Mouse (Mus musculus) hindbrain, embryonic 10.5 days (tissue): Measurements from ENCODE around the gene Thap4. TPM values are rescaled to one million over a fixed set of nuclear protein-coding genes. Genes with fewer than 3 reads are reported as not detected.

Experiments
- DNase-seq: peaks from one replicate; pipeline ENCODE4 v3.0.0-alpha.2; 2017; ENCODE audit warnings: low spot score
- H3K27ac ChIP-seq: fragments of 300-500 bp; sonication (generic); 2 replicates; pipeline ENCODE4 v1.5.1; 2016; ENCODE audit warnings: mild to moderate bottlenecking, moderate library complexity
- H3K27me3 ChIP-seq: fragments of 300-500 bp; sonication (generic); 2 replicates; pipeline ENCODE4 v1.6.1; 2016; ENCODE audit warnings: mild to moderate bottlenecking; ENCODE audit not compliant: poor library complexity, insufficient read depth, severe bottlenecking
- H3K36me3 ChIP-seq: fragments of 300-500 bp; sonication (generic); 2 replicates; pipeline ENCODE4 v1.6.1; 2016; ENCODE audit warnings: mild to moderate bottlenecking, moderate library complexity
- H3K4me1 ChIP-seq: fragments of 300-500 bp; sonication (generic); replicated peaks from 2 replicates; pipeline ENCODE4 v1.6.1; 2016; ENCODE audit warnings: mild to moderate bottlenecking
- H3K4me3 ChIP-seq: fragments of 300-500 bp; sonication (generic); 2 replicates; pipeline ENCODE4 v1.5.1; 2016; ENCODE audit warnings: mild to moderate bottlenecking, moderate library complexity
- H3K9me3 ChIP-seq: fragments of 300-500 bp; sonication (generic); 2 replicates; pipeline ENCODE4 v1.6.1; 2016; ENCODE audit warnings: mild to moderate bottlenecking, moderate library complexity
- WGBS: fragments of 180-500 bp; shearing (Covaris S2); methylation state at CpG from one replicate; pipeline ENCODE4 v1.1.7; 2016; 5-methylcytosine and 5-hydroxymethylcytosine counted together
- polyA plus RNA-seq: library from polyadenylated mRNA; unstranded; fragments of >200 nt; fragmentation: Nextera tagmentation; extraction: Ambion mirVana; gene quantifications from 2 replicates; pipeline ENCODE4 v1.2.1, GENCODE M21; 2016

Thap4 gene
- polyA plus RNA-seq, result 40.7 and 48.8 TPM in 2 replicates

DNA sequence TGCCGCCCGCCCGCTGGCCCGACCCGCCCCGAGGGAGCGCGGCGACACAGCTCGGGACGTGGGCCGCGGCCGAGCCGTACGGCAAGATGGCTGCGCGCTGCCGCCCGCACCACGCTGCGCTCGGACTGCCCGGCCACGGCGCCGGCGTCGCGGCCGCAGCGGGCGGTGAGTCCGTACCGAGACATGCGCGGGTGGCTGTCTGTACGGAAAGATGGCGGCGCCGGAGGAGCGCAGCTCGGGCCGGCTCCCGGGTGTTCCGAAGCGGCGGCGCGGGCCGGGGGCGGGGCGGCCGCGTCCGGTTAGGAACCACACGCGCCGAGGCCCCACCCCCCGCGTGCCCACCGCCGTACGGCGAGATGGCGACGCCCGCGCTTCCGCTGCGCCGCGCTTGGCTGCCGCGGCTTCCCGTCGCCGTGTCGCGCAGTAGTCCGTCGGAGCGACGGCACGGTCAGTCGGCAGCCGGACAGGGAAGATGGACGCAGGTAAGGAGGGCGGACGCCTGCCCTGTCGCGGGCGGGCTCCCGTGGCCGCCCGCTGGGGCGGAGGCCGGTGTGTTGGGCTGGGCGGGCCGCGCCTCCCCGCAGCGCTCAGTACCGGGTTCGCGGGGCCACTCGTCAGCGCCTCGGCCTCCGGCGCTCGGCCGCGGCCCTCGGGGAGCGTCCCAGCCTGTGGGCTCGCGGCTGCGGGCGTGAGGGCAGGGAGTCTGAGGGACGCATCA is at the start of gene Thap4:
Thap4 (minus strand) TSS at position 292 of the 718 bp plus-strand sequence.
- WGBS, result under 1% methylated on average over 121 of the region's 121 CpGs
- H3K9me3 ChIP-seq, result no peaks in the 10 kb centered on the region
- H3K27me3 ChIP-seq, result no peaks in the 10 kb centered on the region
- peak within 1 kb of the TSS; percentile 97 for H3K4me3 ChIP-seq
- H3K4me1 ChIP-seq, result peaks cover 23% of the 10 kb centered on the region
- peak within 1 kb of the TSS; percentile 94 for H3K27ac ChIP-seq
- DNase-seq, result peak; percentile 88
- peaks cover 11% of the 10 kb centered on the region for H3K36me3 ChIP-seq

DNA sequence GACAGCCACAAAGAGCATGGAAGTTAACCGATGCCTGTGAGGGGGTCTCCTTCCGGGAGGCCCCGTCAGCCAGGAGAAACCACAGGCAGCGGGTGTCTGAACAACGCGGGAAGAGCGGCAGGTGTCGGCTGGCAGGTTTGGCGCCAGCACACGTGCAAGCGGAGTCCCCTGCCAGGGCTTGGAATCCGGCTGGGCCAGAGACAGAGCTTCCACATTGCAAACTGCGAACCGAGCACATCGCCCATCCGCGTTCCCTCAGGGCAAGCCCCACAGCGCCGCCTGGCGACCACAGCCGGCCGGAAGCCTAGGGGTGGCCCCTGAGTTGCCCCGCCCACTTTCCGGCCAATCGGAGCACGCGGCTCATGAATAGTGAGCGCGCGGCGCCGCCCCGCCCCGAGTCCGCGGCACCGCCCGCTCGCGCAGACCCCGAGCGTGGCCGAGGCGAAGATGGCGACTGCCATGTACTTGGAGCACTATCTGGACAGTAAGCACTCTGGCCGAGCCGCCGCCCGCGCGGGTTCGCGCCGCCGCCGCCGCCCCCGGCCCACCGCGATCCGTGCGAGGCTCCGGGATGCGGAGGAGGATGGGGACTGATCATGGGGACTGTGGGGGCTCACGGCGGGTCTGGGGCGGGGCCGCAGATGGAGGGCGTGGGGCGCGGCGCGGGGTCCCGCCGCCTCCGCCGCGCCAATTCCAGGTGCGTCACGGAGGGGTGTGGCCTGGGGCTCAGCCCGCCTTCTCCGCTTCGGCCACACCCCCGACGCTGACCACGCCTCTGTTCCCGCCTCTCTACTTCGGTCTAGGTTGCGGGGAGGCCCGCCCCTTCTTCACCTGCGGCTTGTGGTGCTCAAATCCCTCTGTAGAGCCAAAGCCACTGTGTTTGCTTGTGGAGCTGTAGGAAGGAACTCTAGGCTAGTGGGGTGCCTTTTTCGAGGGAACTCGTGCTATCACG is 49.2 kb upstream of the Thap4 start, which contains the start of gene Ing5:
Ing5 (plus strand) TSS at position 410 of the 952 bp plus-strand sequence.
- WGBS, result under 1% methylated on average over 93 of the region's 94 CpGs
- peak within 1 kb of the TSS; percentile 88 for H3K4me3 ChIP-seq
- peak within 1 kb of the TSS; percentile 98 for H3K27ac ChIP-seq
- H3K9me3 ChIP-seq, result no peaks in the 10 kb centered on the region
- H3K27me3 ChIP-seq, result no peaks in the 10 kb centered on the region
- peaks cover 42% of the 10 kb centered on the region for H3K4me1 ChIP-seq
- DNase-seq, result peak; percentile 99
- peaks cover 55% of the 10 kb centered on the region for H3K36me3 ChIP-seq

DNA sequence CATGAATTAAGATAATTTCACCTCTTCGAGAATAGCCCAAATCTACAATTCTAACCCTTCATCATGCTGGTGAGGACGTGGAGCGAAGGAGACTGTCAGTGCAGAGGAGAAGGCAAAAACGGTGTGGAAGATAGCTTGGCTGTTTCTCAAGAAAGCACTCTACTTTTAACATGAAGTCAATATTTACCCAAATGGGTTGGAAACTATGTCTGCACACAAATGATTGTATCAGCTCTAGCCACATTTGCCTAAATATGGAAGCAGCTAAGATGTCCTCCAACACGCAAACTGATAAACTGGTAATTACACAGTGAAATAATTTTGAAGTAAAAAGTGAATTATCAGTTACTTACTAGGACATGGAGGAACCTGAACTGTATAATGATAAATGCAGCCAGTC is 48.1 kb upstream of the Thap4 start:
- peak overlapping the region; percentile 92; the same call in 1 of the 2 replicates for H3K27ac ChIP-seq
- WGBS, result 90% methylated on average over 5 of the region's 5 CpGs
- no peaks in the 10 kb centered on the region for H3K27me3 ChIP-seq
- peaks cover 42% of the 10 kb centered on the region for H3K4me1 ChIP-seq
- peaks cover 55% of the 10 kb centered on the region for H3K36me3 ChIP-seq
- DNase-seq, result no peak
- H3K4me3 ChIP-seq, result peak overlapping the region; percentile 88
- H3K9me3 ChIP-seq, result no peaks in the 10 kb centered on the region

DNA sequence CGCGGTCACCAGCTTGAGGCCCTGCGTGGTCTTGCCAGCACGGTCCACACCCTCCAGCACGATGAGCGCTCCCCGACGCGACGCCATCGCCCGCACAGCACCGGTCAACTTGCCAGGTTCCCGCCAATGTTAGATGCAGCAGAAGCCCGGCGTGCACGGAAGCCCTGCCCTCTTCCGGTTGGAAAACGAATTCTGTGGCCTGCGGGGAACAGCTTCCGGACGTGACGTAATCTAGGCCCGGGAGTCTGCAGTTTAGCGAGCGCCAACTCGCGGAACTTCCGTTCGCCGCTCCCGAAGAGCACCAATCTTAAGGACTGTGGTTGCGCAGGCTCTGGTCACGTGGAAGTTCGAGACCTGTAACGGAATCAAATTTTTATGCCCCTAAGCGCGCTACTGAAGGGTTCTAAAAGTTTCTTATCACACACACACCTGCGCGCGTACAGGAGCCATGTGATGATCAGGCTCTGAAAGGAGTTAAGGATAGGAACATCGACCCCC is 47.1 kb upstream of the Thap4 start, which contains the start of gene Dtymk:
Dtymk (minus strand) TSS at position 194 of the 498 bp plus-strand sequence.
- Histone ChIP-seq H3K27me3 (no peaks in the 10 kb centered on the region), H3K9me3 (no peaks in the 10 kb centered on the region), H3K36me3 (peaks cover 57% of the 10 kb centered on the region), H3K4me1 (peaks cover 45% of the 10 kb centered on the region), H3K27ac (peak within 1 kb of the TSS; percentile 92), H3K4me3 (peak within 1 kb of the TSS; percentile 88)
- DNase-seq, result peak; percentile 95
- under 1% methylated on average over 42 of the region's 42 CpGs for WGBS

DNA sequence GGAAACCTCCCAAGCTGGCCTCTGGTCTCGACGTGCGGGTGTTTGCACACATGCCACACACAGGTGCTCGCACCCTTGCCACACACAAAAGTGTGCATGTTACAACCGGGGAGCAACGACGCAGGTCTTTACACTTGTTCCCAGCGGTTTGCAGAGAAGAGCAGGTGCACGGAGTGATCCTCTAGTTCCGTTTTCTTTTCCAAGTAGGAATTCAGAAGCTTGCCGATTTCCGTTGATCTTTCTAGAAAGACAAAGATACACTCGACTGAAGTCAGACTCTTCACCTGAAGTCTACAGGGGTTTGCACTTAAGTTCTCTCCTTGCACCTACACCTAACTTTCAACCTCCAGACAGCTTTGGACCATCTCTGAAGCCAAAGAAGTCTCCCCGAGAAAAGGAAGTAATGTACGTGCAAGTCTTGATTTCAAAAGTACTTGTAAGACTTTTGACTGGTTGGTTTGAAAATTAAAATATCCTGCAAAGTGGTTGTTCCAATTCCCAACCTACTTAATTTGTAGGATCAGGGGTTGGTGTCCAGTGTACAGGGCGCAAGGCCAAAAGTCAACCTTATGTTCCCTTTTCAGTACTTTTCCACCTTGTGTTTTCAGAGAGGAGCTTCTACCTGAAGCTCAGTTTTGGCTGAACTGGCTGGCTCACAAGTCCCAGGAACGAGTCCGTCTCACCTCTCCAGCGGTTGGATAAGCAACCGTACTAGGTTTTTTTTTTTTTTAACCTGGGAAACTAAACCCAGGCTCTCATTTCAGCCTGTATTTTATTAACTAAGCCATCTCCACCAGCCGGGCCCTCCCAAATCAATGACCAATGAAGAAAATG is 46.2 kb upstream of the Thap4 start:
- H3K27ac ChIP-seq, result peak overlapping the region; percentile 92
- H3K36me3 ChIP-seq, result peaks cover 57% of the 10 kb centered on the region
- WGBS, result 78% methylated on average over 21 of the region's 21 CpGs
- peaks cover 44% of the 10 kb centered on the region for H3K4me1 ChIP-seq
- H3K27me3 ChIP-seq, result no peaks in the 10 kb centered on the region
- peak overlapping the region; percentile 88 for H3K4me3 ChIP-seq
- no peaks in the 10 kb centered on the region for H3K9me3 ChIP-seq
- no peak for DNase-seq

DNA sequence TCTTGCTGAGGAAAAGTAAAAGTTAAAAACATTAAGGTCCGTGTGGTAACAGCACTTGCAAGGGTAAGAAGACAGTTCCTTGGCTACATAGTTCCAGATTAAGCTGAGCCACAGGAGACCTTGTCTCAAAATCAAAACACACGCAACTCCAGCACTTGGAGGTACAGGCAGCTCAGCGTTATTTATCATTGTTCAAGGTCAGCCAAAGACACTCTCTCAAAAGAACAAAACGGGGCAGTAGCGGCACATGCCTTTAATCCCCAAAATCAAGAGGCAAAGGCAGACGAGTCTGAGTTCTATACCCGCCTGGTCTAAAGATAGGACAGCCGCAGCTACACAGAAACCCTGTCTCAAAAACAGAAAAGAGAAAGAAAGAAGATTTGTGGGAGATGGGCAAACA is 41.2 kb upstream of the Thap4 start:
- Histone ChIP-seq H3K27me3 (no peaks in the 10 kb centered on the region), H3K9me3 (peaks cover 4% of the 10 kb centered on the region; the same call in 1 of the 2 replicates), H3K27ac (no peak overlapping the region), H3K4me1 (peaks cover 8% of the 10 kb centered on the region), H3K36me3 (peaks cover 99% of the 10 kb centered on the region), H3K4me3 (no peak overlapping the region)
- WGBS, result 93% methylated on average over 8 of the region's 8 CpGs
- DNase-seq, result no peak

DNA sequence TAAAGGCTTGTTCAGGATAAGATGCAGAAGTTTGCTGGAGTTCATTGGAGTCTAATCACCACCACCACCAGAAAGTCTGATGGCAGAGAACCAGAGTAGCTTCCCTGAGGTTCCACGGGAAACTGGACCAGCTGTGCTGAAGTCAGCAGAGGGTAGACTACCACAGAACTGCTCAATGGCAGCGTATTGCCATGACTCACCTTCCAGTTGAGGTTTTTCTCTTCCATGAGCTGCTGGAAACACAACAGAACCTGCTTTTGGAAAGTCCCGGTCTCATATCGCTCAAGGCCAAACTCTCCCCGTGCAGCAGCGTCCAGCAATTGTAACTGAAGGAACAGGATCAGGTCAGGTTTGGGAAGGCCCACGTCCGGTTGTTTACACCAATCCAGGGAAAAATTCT is 39.9 kb upstream of the Thap4 start:
- DNase-seq, result no peak
- Histone ChIP-seq H3K4me1 (0 out of 2 replicates have a peak, but pooled peaks cover 3% of the 10 kb centered on the region), H3K27me3 (no peaks in the 10 kb centered on the region), H3K4me3 (no peak overlapping the region), H3K9me3 (peaks cover 5% of the 10 kb centered on the region; the same call in 1 of the 2 replicates), H3K27ac (no peak overlapping the region), H3K36me3 (peaks cover 100% of the 10 kb centered on the region)
- WGBS, result 94% methylated on average over 8 of the region's 8 CpGs

DNA sequence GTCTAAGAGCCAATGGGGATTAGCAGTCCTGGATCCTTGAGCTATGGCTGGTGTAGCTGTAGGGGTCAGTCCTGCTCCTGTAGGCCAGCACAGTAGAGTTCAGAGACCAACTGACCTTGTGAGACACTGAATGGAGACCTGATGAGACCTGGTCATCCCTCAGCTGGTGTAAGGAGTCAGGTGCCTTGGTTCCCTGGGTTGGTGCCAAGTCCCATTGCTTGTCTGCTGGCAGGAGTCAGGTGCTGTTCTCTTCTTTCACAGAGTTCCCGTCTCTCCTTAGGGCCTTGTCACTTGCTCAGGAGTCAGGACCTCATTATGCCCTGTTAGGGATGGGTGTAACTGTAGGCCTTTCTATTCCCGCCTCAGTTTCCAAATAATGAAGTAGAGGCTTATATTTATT is 32.2 kb upstream of the Thap4 start:
- H3K27ac ChIP-seq, result no peak overlapping the region

DNA sequence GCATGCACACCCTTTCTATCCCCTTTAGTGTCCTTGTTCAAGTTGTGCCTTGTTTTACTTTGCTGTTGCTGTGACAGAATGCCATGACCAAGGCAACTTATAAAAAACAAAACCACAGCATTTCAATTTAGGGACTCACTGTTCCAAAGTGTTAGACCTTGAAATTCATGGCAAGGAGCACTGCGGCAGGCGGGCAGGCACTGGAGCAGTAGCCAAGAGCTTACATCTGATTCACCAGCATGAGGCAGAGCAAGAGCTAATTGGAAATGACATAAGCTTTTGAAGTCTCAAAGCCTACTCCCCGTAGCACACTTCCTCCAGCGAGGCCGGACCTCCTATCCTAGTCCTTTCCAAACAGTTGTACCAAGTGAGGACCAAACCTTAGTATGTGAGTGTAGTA is 22.0 kb upstream of the Thap4 start:
- Histone ChIP-seq H3K9me3 (no peaks in the 10 kb centered on the region), H3K4me3 (no peak overlapping the region), H3K4me1 (no peaks in the 10 kb centered on the region), H3K36me3 (peaks cover 92% of the 10 kb centered on the region), H3K27me3 (no peaks in the 10 kb centered on the region), H3K27ac (no peak overlapping the region)
- DNase-seq, result no peak
- WGBS, result 89% methylated on average over 5 of the region's 5 CpGs

More for the DNA sequence above, 32.2 kb upstream of the Thap4 start:
- Histone ChIP-seq H3K9me3 (peaks cover 5% of the 10 kb centered on the region; the same call in 1 of the 2 replicates), H3K27me3 (no peaks in the 10 kb centered on the region), H3K4me1 (no peaks in the 10 kb centered on the region), H3K4me3 (no peak overlapping the region), H3K36me3 (peaks cover 98% of the 10 kb centered on the region)
- DNase-seq, result no peak
- WGBS, result 96% methylated on average over 2 of the region's 2 CpGs

DNA sequence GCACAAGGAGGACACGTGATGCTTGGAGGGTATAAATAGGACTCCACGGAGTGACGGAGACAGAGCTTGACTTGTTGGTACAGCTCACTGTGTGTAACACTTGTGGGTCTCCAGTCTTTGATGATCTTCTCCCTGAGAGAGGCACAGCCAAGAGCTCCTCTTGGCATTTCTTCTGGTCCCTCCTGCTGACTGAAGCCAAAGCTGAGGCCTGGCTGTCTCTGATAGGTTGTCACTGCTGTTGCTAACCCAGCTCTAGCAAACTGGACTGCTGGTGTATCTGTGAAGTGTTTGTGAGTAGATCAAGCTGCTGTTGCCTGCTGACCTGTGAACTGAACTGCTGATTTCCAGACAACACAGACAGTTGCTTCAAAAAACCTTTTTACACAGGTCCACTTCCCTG is 15.2 kb upstream of the Thap4 start:
- peaks cover 67% of the 10 kb centered on the region for H3K36me3 ChIP-seq
- WGBS, result 98% methylated on average over 3 of the region's 3 CpGs

DNA sequence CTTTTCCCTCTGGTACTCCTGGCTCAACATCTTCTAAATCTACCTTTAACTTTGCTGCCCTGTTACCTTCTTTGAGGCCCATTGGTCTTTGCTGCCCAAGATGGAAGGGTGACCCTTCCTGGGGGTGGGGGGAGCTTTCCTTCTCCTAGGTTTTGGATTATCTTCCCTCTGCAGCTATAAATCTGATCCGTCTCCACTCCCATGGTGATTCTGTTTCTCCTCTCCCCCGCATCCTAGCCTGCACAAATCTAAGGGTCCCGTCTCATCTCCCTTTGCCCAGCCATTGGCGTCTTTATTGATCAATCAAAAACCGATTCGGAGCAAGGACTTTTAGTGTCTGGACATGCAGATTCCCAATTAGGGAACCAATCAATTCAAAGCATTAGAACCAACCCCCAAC is 12.9 kb upstream of the Thap4 start:
- no peaks in the 10 kb centered on the region for H3K9me3 ChIP-seq
- no peaks in the 10 kb centered on the region for H3K4me1 ChIP-seq
- H3K27me3 ChIP-seq, result no peaks in the 10 kb centered on the region
- WGBS, result 95% methylated on average over 6 of the region's 6 CpGs
- no peak for DNase-seq
- H3K4me3 ChIP-seq, result no peak overlapping the region
- peaks cover 44% of the 10 kb centered on the region for H3K36me3 ChIP-seq
- H3K27ac ChIP-seq, result no peak overlapping the region

More for the DNA sequence above, 15.2 kb upstream of the Thap4 start:
- Histone ChIP-seq H3K27me3 (no peaks in the 10 kb centered on the region), H3K27ac (no peak overlapping the region), H3K4me1 (no peaks in the 10 kb centered on the region), H3K9me3 (no peaks in the 10 kb centered on the region), H3K4me3 (no peak overlapping the region)
- DNase-seq, result no peak
